Mouse (Mus musculus): ENCODE results near the gene Emc6.

DNA sequence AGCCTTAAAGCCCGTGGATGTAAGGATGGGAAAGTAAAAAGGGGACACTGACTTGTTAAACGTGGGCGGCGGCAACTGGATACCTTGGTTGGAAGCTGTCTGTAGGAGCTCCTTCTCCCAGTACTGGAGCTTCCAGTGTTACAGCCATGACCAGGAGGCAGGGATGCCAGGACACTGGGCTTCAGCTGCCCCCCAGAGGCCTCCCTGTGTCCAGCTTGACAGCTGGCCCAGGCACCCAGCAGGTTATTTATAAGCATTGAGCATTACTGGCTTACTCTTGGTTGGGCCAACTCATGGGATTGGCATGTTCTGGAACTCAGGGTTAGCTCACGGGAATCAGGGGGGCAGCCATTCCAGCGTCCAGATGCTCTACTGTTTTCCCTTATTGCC lies 16.0 kb downstream of the Emc6 start:
- no peak for TF ChIP-seq CTCF (IDR thresholded peaks at IDR 0.05; ENCODE audit: low read depth)
- no peak for TF ChIP-seq EP300 (IDR thresholded peaks at IDR 0.05; ENCODE audit: low read depth)
